Mouse (Mus musculus): ENCODE measurements at regions not wholly inside any gene's neighbourhood (a gene's known extent, or its start where the extent isn't known, plus 50 kb on each side); places are given as distances from the start of the nearest gene placed in this dataset.

- H3K36me3 ChIP-seq (ENCODE audit: control insufficient read depth, insufficient read depth) = no peaks in the 10 kb centered on the region
- H3K4me2 ChIP-seq (ENCODE audit: low read length) = no peak overlapping the region
- ATAC-seq = no peak
- H3K9me3 ChIP-seq (ENCODE audit: control insufficient read depth, low read length) = no peaks in the 10 kb centered on the region
- no peak overlapping the region for H3K4me3 ChIP-seq (replicated peaks; ENCODE audit: low read length)
- no peaks in the 10 kb centered on the region for H3K27me3 ChIP-seq (replicated peaks; ENCODE audit: control insufficient read depth, insufficient read depth, low read length)
- 62% methylated on average over 8 of the region's 8 CpGs for WGBS
- no peak overlapping the region for H3K27ac ChIP-seq (ENCODE audit: low read length)
- H3K9ac ChIP-seq (replicated peaks; ENCODE audit: low read depth, low read length) = no peak overlapping the region
- H3K4me1 ChIP-seq (replicated peaks; ENCODE audit: control insufficient read depth, insufficient read depth, low read length) = no peaks in the 10 kb centered on the region
Measured at GRCm38 (mm10) chr4:22047730-22048455, 116.8 kb downstream of the Faxc start.

GRCm38 (mm10) chr4:22066785-22067433, 135.8 kb downstream of the Faxc start:
- Histone ChIP-seq H3K4me2 (ENCODE audit: low read length) (0 out of 2 replicates have a peak overlapping the region, but pooled peaks have one; percentile 20), H3K4me1 (replicated peaks; ENCODE audit: control insufficient read depth, insufficient read depth, low read length) (peaks cover 14% of the 10 kb centered on the region), H3K36me3 (ENCODE audit: control insufficient read depth, insufficient read depth) (no peaks in the 10 kb centered on the region), H3K4me3 (replicated peaks; ENCODE audit: low read length) (no peak overlapping the region), H3K9ac (replicated peaks; ENCODE audit: low read depth, low read length) (no peak overlapping the region), H3K27me3 (replicated peaks; ENCODE audit: control insufficient read depth, insufficient read depth, low read length) (no peaks in the 10 kb centered on the region; the same call in 1 of the 2 replicates), H3K27ac (ENCODE audit: low read length) (peak overlapping the region; percentile 15; the same call in 1 of the 2 replicates), H3K9me3 (ENCODE audit: control insufficient read depth, low read length) (no peaks in the 10 kb centered on the region)
- 5% methylated on average over 5 of the region's 5 CpGs for WGBS
- peak; percentile 85 for ATAC-seq

- peak; percentile 48 for ATAC-seq
- Histone ChIP-seq H3K4me2 (ENCODE audit: low read length) (peak overlapping the region; percentile 36), H3K4me1 (replicated peaks; ENCODE audit: control insufficient read depth, insufficient read depth, low read length) (peaks cover 14% of the 10 kb centered on the region), H3K9ac (replicated peaks; ENCODE audit: low read depth, low read length) (no peak overlapping the region), H3K27ac (ENCODE audit: low read length) (peak overlapping the region; percentile 44; the same call in 1 of the 2 replicates), H3K36me3 (ENCODE audit: control insufficient read depth, insufficient read depth) (no peaks in the 10 kb centered on the region), H3K4me3 (replicated peaks; ENCODE audit: low read length) (no peak overlapping the region), H3K27me3 (replicated peaks; ENCODE audit: control insufficient read depth, insufficient read depth, low read length) (no peaks in the 10 kb centered on the region; the same call in 1 of the 2 replicates), H3K9me3 (ENCODE audit: control insufficient read depth, low read length) (no peaks in the 10 kb centered on the region)
- WGBS = 41% methylated on average over 14 of the region's 14 CpGs
Measured at GRCm38 (mm10) chr4:22067678-22068299, 136.7 kb downstream of the Faxc start.

GRCm38 (mm10) chr4:22088209-22088787, 157.2 kb downstream of the Faxc start:
- ATAC-seq = peak; percentile 65; the same call in 1 of the 2 replicates
- Histone ChIP-seq H3K4me2 (ENCODE audit: low read length) (no peak overlapping the region), H3K4me1 (replicated peaks; ENCODE audit: control insufficient read depth, insufficient read depth, low read length) (0 out of 2 replicates have a peak, but pooled peaks cover 2% of the 10 kb centered on the region), H3K36me3 (ENCODE audit: control insufficient read depth, insufficient read depth) (no peaks in the 10 kb centered on the region), H3K27ac (ENCODE audit: low read length) (no peak overlapping the region), H3K27me3 (replicated peaks; ENCODE audit: control insufficient read depth, insufficient read depth, low read length) (no peaks in the 10 kb centered on the region), H3K9ac (replicated peaks; ENCODE audit: low read depth, low read length) (no peak overlapping the region), H3K9me3 (ENCODE audit: control insufficient read depth, low read length) (no peaks in the 10 kb centered on the region), H3K4me3 (replicated peaks; ENCODE audit: low read length) (no peak overlapping the region)
- WGBS = 14% methylated on average over 3 of the region's 3 CpGs

- no peak overlapping the region for H3K9ac ChIP-seq (replicated peaks; ENCODE audit: low read depth, low read length)
- whole genome bisulfite sequencing = 89% methylated on average over 1 of the region's 1 CpGs
- no peaks in the 10 kb centered on the region for H3K36me3 ChIP-seq (ENCODE audit: control insufficient read depth, insufficient read depth)
- H3K4me2 ChIP-seq (ENCODE audit: low read length) = no peak overlapping the region
- no peak overlapping the region for H3K4me3 ChIP-seq (replicated peaks; ENCODE audit: low read length)
- 0 out of 2 replicates have a peak, but pooled peaks cover 2% of the 10 kb centered on the region for H3K4me1 ChIP-seq (replicated peaks; ENCODE audit: control insufficient read depth, insufficient read depth, low read length)
- H3K27ac ChIP-seq (ENCODE audit: low read length) = no peak overlapping the region
- ATAC-seq = no peak; the same call in 1 of the 2 replicates
- H3K9me3 ChIP-seq (ENCODE audit: control insufficient read depth, low read length) = no peaks in the 10 kb centered on the region
- no peaks in the 10 kb centered on the region for H3K27me3 ChIP-seq (replicated peaks; ENCODE audit: control insufficient read depth, insufficient read depth, low read length)
Measured at GRCm38 (mm10) chr4:22089637-22090041, 158.5 kb downstream of the Faxc start.

GRCm38 (mm10) chr4:22090536-22090935, 159.4 kb downstream of the Faxc start:
- no peak for ATAC-seq
- Histone ChIP-seq H3K9me3 (ENCODE audit: control insufficient read depth, low read length) (no peaks in the 10 kb centered on the region), H3K27ac (ENCODE audit: low read length) (no peak overlapping the region), H3K9ac (replicated peaks; ENCODE audit: low read depth, low read length) (no peak overlapping the region), H3K27me3 (replicated peaks; ENCODE audit: control insufficient read depth, insufficient read depth, low read length) (no peaks in the 10 kb centered on the region), H3K4me3 (replicated peaks; ENCODE audit: low read length) (no peak overlapping the region), H3K4me1 (replicated peaks; ENCODE audit: control insufficient read depth, insufficient read depth, low read length) (peaks cover 9% of the 10 kb centered on the region), H3K4me2 (ENCODE audit: low read length) (no peak overlapping the region), H3K36me3 (ENCODE audit: control insufficient read depth, insufficient read depth) (no peaks in the 10 kb centered on the region)
- WGBS = 79% methylated on average over 11 of the region's 11 CpGs

- Histone ChIP-seq H3K4me1 (replicated peaks; ENCODE audit: control insufficient read depth, insufficient read depth, low read length) (peaks cover 17% of the 10 kb centered on the region), H3K9ac (replicated peaks; ENCODE audit: low read depth, low read length) (no peak overlapping the region), H3K27ac (ENCODE audit: low read length) (no peak overlapping the region), H3K4me3 (replicated peaks; ENCODE audit: low read length) (no peak overlapping the region), H3K4me2 (ENCODE audit: low read length) (no peak overlapping the region), H3K27me3 (replicated peaks; ENCODE audit: control insufficient read depth, insufficient read depth, low read length) (no peaks in the 10 kb centered on the region), H3K9me3 (ENCODE audit: control insufficient read depth, low read length) (no peaks in the 10 kb centered on the region), H3K36me3 (ENCODE audit: control insufficient read depth, insufficient read depth) (no peaks in the 10 kb centered on the region)
- WGBS = 80% methylated on average over 4 of the region's 4 CpGs
- ATAC-seq = no peak
Measured at GRCm38 (mm10) chr4:22092551-22092950, 161.4 kb downstream of the Faxc start.

- peaks cover 15% of the 10 kb centered on the region for H3K4me1 ChIP-seq (replicated peaks; ENCODE audit: control insufficient read depth, insufficient read depth, low read length)
- no peaks in the 10 kb centered on the region for H3K27me3 ChIP-seq (replicated peaks; ENCODE audit: control insufficient read depth, insufficient read depth, low read length)
- peak overlapping the region; percentile 27 for H3K9ac ChIP-seq (replicated peaks; ENCODE audit: low read depth, low read length)
- peak; percentile 81 for ATAC-seq
- peak overlapping the region; percentile 16 for H3K27ac ChIP-seq (ENCODE audit: low read length)
- H3K36me3 ChIP-seq (ENCODE audit: control insufficient read depth, insufficient read depth) = no peaks in the 10 kb centered on the region
- no peak overlapping the region for H3K4me3 ChIP-seq (replicated peaks; ENCODE audit: low read length)
- no peaks in the 10 kb centered on the region for H3K9me3 ChIP-seq (ENCODE audit: control insufficient read depth, low read length)
- H3K4me2 ChIP-seq (ENCODE audit: low read length) = peak overlapping the region; percentile 4
- WGBS = 15% methylated on average over 11 of the region's 11 CpGs
Measured at GRCm38 (mm10) chr4:22095257-22096031, 164.3 kb downstream of the Faxc start.
